Mouse (Mus musculus) testis, adult 2 months (tissue): Measurements from ENCODE around the gene Capn13.

Experiments
- CTCF ChIP-seq: fragments of 200-500 bp; IDR thresholded peaks from 2 replicates; pipeline ENCODE4 v1.5.1; 2012; ENCODE audit warnings: low read depth, mild to moderate bottlenecking, inconsistent platforms, low read length, moderate library complexity; ENCODE audit not compliant: control insufficient read depth, insufficient read depth, insufficient replicate concordance
- POLR2A ChIP-seq: fragments of 200-500 bp; IDR thresholded peaks from 2 replicates; pipeline ENCODE4 v1.6.1; 2012; ENCODE audit warnings: low read depth, mild to moderate bottlenecking, inconsistent platforms, low read length, moderate library complexity; ENCODE audit not compliant: control insufficient read depth

- TF ChIP-seq POLR2A (no peak), CTCF (no peak)
Observed at GRCm38 (mm10) chr17:73393361-73393760, 7.3 kb downstream of the Capn13 start.
